Mouse (Mus musculus) CH12.LX (cell line): ENCODE results near the gene Slc39a2. TPM values are rescaled to one million over a fixed set of nuclear protein-coding genes. Genes with fewer than 3 reads are reported as not detected.

Experiments used
- DNase-seq: peaks from one replicate; pipeline ENCODE4 v3.0.0-alpha.2; 2013; ENCODE audit errors: extremely low read depth
- H3K27ac ChIP-seq: 2 replicates; pipeline ENCODE4 v1.5.1; 2012; ENCODE audit warnings: low read depth, mild to moderate bottlenecking, control low read depth, moderate library complexity; ENCODE audit not compliant: insufficient read depth
- H3K27me3 ChIP-seq: replicated peaks from 2 replicates; pipeline ENCODE3; 2012; ENCODE audit warnings: inconsistent platforms
- H3K36me3 ChIP-seq, 2 experiments: replicated peaks in 1 of 2; 2 replicates each; pipeline versions ENCODE3 to v1.6.1; 2012; ENCODE audit warnings: inconsistent platforms in 1 of 2, low read length in 1 of 2, mild to moderate bottlenecking in 1 of 2, mixed read lengths in 1 of 2, moderate library complexity in 1 of 2; ENCODE audit not compliant: control insufficient read depth in 1 of 2, insufficient read depth in 1 of 2
- H3K4me1 ChIP-seq, 2 experiments: 2 replicates each; pipeline ENCODE4 v1.6.1; 2012; ENCODE audit warnings: inconsistent platforms in 1 of 2, moderate library complexity in 1 of 2; ENCODE audit not compliant: insufficient read depth in 2 of 2, control insufficient read depth in 1 of 2
- H3K4me2 ChIP-seq: 2 replicates; pipeline ENCODE4 v1.6.1; 2012; ENCODE audit warnings: low read depth, mild to moderate bottlenecking, control low read depth; ENCODE audit not compliant: poor library complexity, insufficient read depth, severe bottlenecking
- H3K4me3 ChIP-seq, 3 experiments: fragments of 150-350 bp in 1 of 3; sonication (generic) in 1 of 3; replicated peaks in 1 of 3; 2 replicates each; pipeline versions ENCODE3 to v1.5.1; 2011 to 2012; ENCODE audit warnings: low read depth in 2 of 3, low read length in 2 of 3, mild to moderate bottlenecking in 2 of 3, moderate library complexity in 2 of 3, control low read depth in 1 of 3, improper control_type of control experiment in 1 of 3, inconsistent platforms in 1 of 3, mixed read lengths in 1 of 3; ENCODE audit not compliant: poor library complexity in 1 of 3
- H3K79me2 ChIP-seq: replicated peaks from 2 replicates; pipeline ENCODE4 v1.6.1; 2012; ENCODE audit warnings: mild to moderate bottlenecking, moderate library complexity; ENCODE audit not compliant: control insufficient read depth, poor library complexity, insufficient read depth, severe bottlenecking; ENCODE audit errors: extremely low read depth
- H3K9ac ChIP-seq: 2 replicates; pipeline ENCODE4 v1.6.1; 2012; ENCODE audit warnings: low read depth, mild to moderate bottlenecking, control low read depth, moderate library complexity; ENCODE audit not compliant: insufficient read depth
- H3K9me3 ChIP-seq: replicated peaks from 2 replicates; pipeline ENCODE3; 2012; ENCODE audit warnings: low read length, inconsistent platforms, mixed read lengths
- BHLHE40 ChIP-seq: IDR thresholded peaks from 2 replicates; pipeline ENCODE4 v1.6.1; 2011; ENCODE audit warnings: mild to moderate bottlenecking, low read depth, low read length, improper control_type of control experiment
- CHD2 ChIP-seq: IDR thresholded peaks from 2 replicates; pipeline ENCODE4 v1.6.1; 2011; ENCODE audit warnings: low read length, improper control_type of control experiment
- CTCF ChIP-seq, 2 experiments: IDR thresholded peaks in 1 of 2; conservative IDR thresholded peaks in 1 of 2; 2 replicates each; pipeline ENCODE4 v1.5.1; 2011 to 2012; ENCODE audit warnings: low read depth in 2 of 2, low read length in 2 of 2, improper control_type of control experiment in 1 of 2, inconsistent platforms in 1 of 2, mild to moderate bottlenecking in 1 of 2, moderate library complexity in 1 of 2
- E2F4 ChIP-seq: IDR thresholded peaks from 2 replicates; pipeline ENCODE4 v1.6.1; 2011; ENCODE audit warnings: low read depth, low read length, improper control_type of control experiment; ENCODE audit not compliant: insufficient replicate concordance
- ELF1 ChIP-seq: IDR thresholded peaks from 2 replicates; pipeline ENCODE4 v1.6.1; 2014; ENCODE audit warnings: low read depth, mild to moderate bottlenecking, inconsistent platforms, low read length, improper control_type of control experiment
- ETS1 ChIP-seq: conservative IDR thresholded peaks from 2 replicates; pipeline ENCODE4 v1.6.1; 2012; ENCODE audit warnings: low read depth, mild to moderate bottlenecking, inconsistent platforms, low read length, improper control_type of control experiment, moderate library complexity
- HCFC1 ChIP-seq: IDR thresholded peaks from 2 replicates; pipeline ENCODE4 v1.6.1; 2012; ENCODE audit warnings: low read depth, mild to moderate bottlenecking, inconsistent platforms, low read length, improper control_type of control experiment
- JUN ChIP-seq: IDR thresholded peaks from 2 replicates; pipeline ENCODE4 v1.6.1; 2011; ENCODE audit warnings: low read depth, mild to moderate bottlenecking, low read length, improper control_type of control experiment, moderate library complexity; ENCODE audit not compliant: insufficient read depth
- JUND ChIP-seq: conservative IDR thresholded peaks from 2 replicates; pipeline ENCODE4 v1.6.1; 2011; ENCODE audit warnings: low read depth, low read length, improper control_type of control experiment
- KAT2A ChIP-seq: IDR thresholded peaks from 2 replicates; pipeline ENCODE4 v1.6.1; 2012; ENCODE audit warnings: low read length, improper control_type of control experiment, inconsistent platforms; ENCODE audit not compliant: insufficient replicate concordance
- MAFK ChIP-seq: IDR thresholded peaks from 2 replicates; pipeline ENCODE4 v1.6.1; 2011; ENCODE audit warnings: low read length, improper control_type of control experiment; ENCODE audit not compliant: insufficient replicate concordance
- MAX ChIP-seq: IDR thresholded peaks from 2 replicates; pipeline ENCODE4 v1.6.1; 2011; ENCODE audit warnings: low read length, improper control_type of control experiment
- MAZ ChIP-seq: IDR thresholded peaks from 2 replicates; pipeline ENCODE4 v1.6.1; 2012; ENCODE audit warnings: low read depth, mild to moderate bottlenecking, inconsistent platforms, low read length, improper control_type of control experiment, moderate library complexity
- NRF1 ChIP-seq: IDR thresholded peaks from 2 replicates; pipeline ENCODE4 v1.6.1; 2014; ENCODE audit warnings: low read depth, mild to moderate bottlenecking, inconsistent platforms, low read length, improper control_type of control experiment, moderate library complexity
- PAX5 ChIP-seq: IDR thresholded peaks from 2 replicates; pipeline ENCODE4 v1.6.1; 2012; ENCODE audit warnings: low read length, inconsistent platforms, mixed read lengths
- POLR2AphosphoS2 ChIP-seq: IDR thresholded peaks from 2 replicates; pipeline ENCODE4 v1.6.1; 2011; ENCODE audit warnings: low read depth, low read length, improper control_type of control experiment
- RAD21 ChIP-seq: IDR thresholded peaks from 2 replicates; pipeline ENCODE4 v1.6.1; 2011; ENCODE audit warnings: low read depth, mild to moderate bottlenecking, low read length, improper control_type of control experiment, moderate library complexity
- RCOR1 ChIP-seq: conservative IDR thresholded peaks from 2 replicates; pipeline ENCODE4 v1.6.1; 2012; ENCODE audit warnings: low read depth, mild to moderate bottlenecking, inconsistent platforms, low read length, improper control_type of control experiment
- SIN3A ChIP-seq: IDR thresholded peaks from 2 replicates; pipeline ENCODE4 v1.6.1; 2012; ENCODE audit warnings: low read length, improper control_type of control experiment, inconsistent platforms
- TBP ChIP-seq: conservative IDR thresholded peaks from 2 replicates; pipeline ENCODE4 v1.6.1; 2011; ENCODE audit warnings: low read depth, low read length, improper control_type of control experiment
- TCF12 ChIP-seq: IDR thresholded peaks from 2 replicates; pipeline ENCODE4 v1.6.1; 2014; ENCODE audit warnings: low read depth, mild to moderate bottlenecking, inconsistent platforms, low read length, improper control_type of control experiment
- UBTF ChIP-seq: IDR thresholded peaks from 2 replicates; pipeline ENCODE4 v1.6.1; 2012; ENCODE audit warnings: low read depth, mild to moderate bottlenecking, inconsistent platforms, low read length, improper control_type of control experiment, moderate library complexity
- USF1 ChIP-seq: IDR thresholded peaks from 2 replicates; pipeline ENCODE4 v1.6.1; 2014; ENCODE audit warnings: low read depth, mild to moderate bottlenecking, inconsistent platforms, low read length, improper control_type of control experiment
- ZC3H11A ChIP-seq: IDR thresholded peaks from 2 replicates; pipeline ENCODE4 v1.6.1; 2012; ENCODE audit warnings: low read depth, mild to moderate bottlenecking, inconsistent platforms, low read length, improper control_type of control experiment
- ZMIZ1 ChIP-seq: IDR thresholded peaks from 2 replicates; pipeline ENCODE4 v1.6.1; 2012; ENCODE audit warnings: low read depth, mild to moderate bottlenecking, inconsistent platforms, low read length, improper control_type of control experiment
- dilution Hi-C: fragments of 300-500 bp; cut with MboI; formaldehyde crosslinking; loops from 2 replicates; pipeline ENCODE4 v1.14.3; 2020; ENCODE audit warnings: low sequenced_read_pairs; ENCODE audit not compliant: extremely low pct_unique_long_range_greater_than_20kb, extremely low pct_ligation_motif_present
- in situ Hi-C: fragments of 300-500 bp; cut with MboI; formaldehyde crosslinking; loops from 3 replicates; pipeline ENCODE4 v1.14.3; 2019; ENCODE audit warnings: low sequenced_read_pairs, low pct_ligation_motif_present, low pct_unique_long_range_greater_than_20kb, mixed read lengths
- polyA plus RNA-seq: library from polyadenylated mRNA; unstranded; fragments of >175 nt; gene quantifications from 2 replicates; pipeline ENCODE4 v1.2.1, GENCODE M21; 2012; ENCODE audit warnings: low read depth; ENCODE audit not compliant: insufficient read length
- total RNA-seq, 2 experiments: library from RNA; depleted of rRNA; stranded (reverse); fragments of 300-350 nt in 1 of 2; fragments of >200 nt in 1 of 2; gene quantifications; 2 replicates each; pipeline ENCODE4 v1.2.3; 2012 to 2014

Gene Slc39a2
- total and polyA plus RNA-seq, 3 experiments: 0.20 to 0.49 (median 0.42) TPM

GRCm38 (mm10) chr14:51940944-51941560 lies 48.4 kb downstream of the Slc39a2 start:
- H3K9ac ChIP-seq: no peak overlapping the region
- dilution Hi-C loops (no loop called here), in situ Hi-C loops (no loop called here)
- peak overlapping the region; percentile 2; the same call in 1 of the 2 replicates for H3K4me2 ChIP-seq
- TF ChIP-seq ELF1: no peak
- no peak for TF ChIP-seq RCOR1
- no peak for TF ChIP-seq MAZ
- no peak for TF ChIP-seq NRF1
- no peak for TF ChIP-seq JUN
- TF ChIP-seq ZC3H11A: no peak
- TF ChIP-seq MAX: no peak
- TF ChIP-seq ETS1: no peak
- TF ChIP-seq PAX5: no peak
- no peak for TF ChIP-seq KAT2A
- no peak for TF ChIP-seq CHD2
- TF ChIP-seq ZMIZ1: no peak
- TF ChIP-seq RAD21: no peak
- no peak for TF ChIP-seq POLR2AphosphoS2
- TF ChIP-seq JUND: no peak
- no peak for TF ChIP-seq CTCF (conservative IDR thresholded peaks at IDR 0.05 in 1 of 2, IDR thresholded peaks at IDR 0.05 in 1 of 2; ENCODE audit: low read depth in 2 of 2, low read length in 2 of 2)
- no peak for TF ChIP-seq HCFC1
- no peak for TF ChIP-seq BHLHE40
- H3K4me1 ChIP-seq: peaks cover 2 to 15% of the 10 kb centered on the region in 2 experiments; a peak in 2 of 4 replicates
- H3K4me3 ChIP-seq: no peak overlapping the region
- no peaks in the 10 kb centered on the region for H3K36me3 ChIP-seq
- no peaks in the 10 kb centered on the region for H3K27me3 ChIP-seq
- no peak for DNase-seq
- H3K9me3 ChIP-seq: peaks cover 12% of the 10 kb centered on the region
- no peak overlapping the region for H3K27ac ChIP-seq
- no peaks in the 10 kb centered on the region for H3K79me2 ChIP-seq

GRCm38 (mm10) chr14:51941577-51941976 lies 48.9 kb downstream of the Slc39a2 start:
- no peak overlapping the region for H3K9ac ChIP-seq
- in situ Hi-C loops: no loop called here

More at GRCm38 (mm10) chr14:51941577-51941976, 48.9 kb downstream of the Slc39a2 start:
- DNase-seq: no peak
- H3K36me3 ChIP-seq: no peaks in the 10 kb centered on the region
- H3K4me2 ChIP-seq: peak overlapping the region; percentile 2; the same call in 1 of the 2 replicates
- dilution Hi-C loops: no loop called here
- peaks cover 2 to 15% of the 10 kb centered on the region in 2 experiments; a peak in 2 of 4 replicates for H3K4me1 ChIP-seq
- peaks cover 9% of the 10 kb centered on the region for H3K9me3 ChIP-seq
- no peaks in the 10 kb centered on the region for H3K27me3 ChIP-seq
- no peak overlapping the region for H3K27ac ChIP-seq
- H3K4me3 ChIP-seq: no peak overlapping the region
- H3K79me2 ChIP-seq: no peaks in the 10 kb centered on the region
- no peak for TF ChIP-seq PAX5
- no peak for TF ChIP-seq MAZ
- no peak for TF ChIP-seq ETS1
- no peak for TF ChIP-seq RCOR1
- TF ChIP-seq BHLHE40: no peak
- TF ChIP-seq UBTF: no peak
- TF ChIP-seq MAFK: no peak
- TF ChIP-seq TCF12: no peak
- no peak for TF ChIP-seq USF1
- no peak for TF ChIP-seq ELF1
- no peak for TF ChIP-seq HCFC1
- TF ChIP-seq TBP: no peak
- no peak for TF ChIP-seq MAX
- no peak for TF ChIP-seq SIN3A
- no peak for TF ChIP-seq E2F4
